10 mouse cellular contexts compared by ENCODE assay signal in genomic region chr19:46490634-46491033, GRCm38 (mm10). TPM values are rescaled to one million over a fixed set of nuclear protein-coding genes. Genes with fewer than 3 reads are reported as not detected.
DNase-seq lines count a peak whose midpoint lies in the region; ATAC-seq lines count a peak whose summit lies in the region.
"Had no signal": no experiment of that assay in that cellular context is flagged by ENCODE, and none has a peak within 500 bp of the region (broad histone marks: within the 10 kb centered on the region; RNA-seq: fewer than 3 reads in every experiment).

No protein-coding gene starts in this region.

- H3K9me3 ChIP-seq in forebrain, embryonic 13.5 days (replicated peaks), result no peaks in the 10 kb centered on the region
- no peaks in the 10 kb centered on the region for H3K9me3 ChIP-seq in forebrain, embryonic 12.5 days
- H3K9me3 ChIP-seq in midbrain, embryonic 10.5 days (replicated peaks), result no peaks in the 10 kb centered on the region
- no peaks in the 10 kb centered on the region for H3K9me3 ChIP-seq in midbrain, embryonic 13.5 days

- 11% methylated on average over 2 of the region's 2 CpGs for WGBS in forebrain, embryonic 13.5 days
- WGBS in forebrain, embryonic 12.5 days, result 9% methylated on average over 2 of the region's 2 CpGs
- WGBS in midbrain, embryonic 10.5 days, result 13% methylated on average over 2 of the region's 2 CpGs
- 5% methylated on average over 2 of the region's 2 CpGs for WGBS in midbrain, embryonic 13.5 days

- H3K27me3 ChIP-seq in forebrain, embryonic 13.5 days, result no peaks in the 10 kb centered on the region
- H3K27me3 ChIP-seq in forebrain, embryonic 12.5 days, result no peaks in the 10 kb centered on the region
- H3K27me3 ChIP-seq in midbrain, embryonic 10.5 days (ENCODE audit: low read depth, poor library complexity, severe bottlenecking), result no peaks in the 10 kb centered on the region
- no peaks in the 10 kb centered on the region for H3K27me3 ChIP-seq in midbrain, embryonic 13.5 days

- ATAC-seq in forebrain, embryonic 13.5 days, result 0 out of 2 replicates have a peak, but pooled peaks have one; percentile 16
- ATAC-seq in forebrain, embryonic 12.5 days (ENCODE audit: low FRiP score), result no peak
- ATAC-seq in midbrain, embryonic 13.5 days, result no peak

- no peak overlapping the region for H3K4me3 ChIP-seq in forebrain, embryonic 13.5 days
- H3K4me3 ChIP-seq in forebrain, embryonic 12.5 days (replicated peaks), result no peak overlapping the region
- no peak overlapping the region for H3K4me3 ChIP-seq in midbrain, embryonic 10.5 days
- H3K4me3 ChIP-seq in midbrain, embryonic 13.5 days (replicated peaks), result no peak overlapping the region

- H3K4me1 ChIP-seq in forebrain, embryonic 13.5 days, result 0 out of 2 replicates have a peak, but pooled peaks cover 6% of the 10 kb centered on the region
- peaks cover 4% of the 10 kb centered on the region; the same call in 1 of the 2 replicates for H3K4me1 ChIP-seq in forebrain, embryonic 12.5 days
- H3K4me1 ChIP-seq in midbrain, embryonic 10.5 days, result peaks cover 25% of the 10 kb centered on the region
- H3K4me1 ChIP-seq in midbrain, embryonic 13.5 days (replicated peaks), result peaks cover 5% of the 10 kb centered on the region

- no peak overlapping the region for H3K4me2 ChIP-seq in forebrain, embryonic 13.5 days
- no peak overlapping the region for H3K4me2 ChIP-seq in forebrain, embryonic 12.5 days
- no peak overlapping the region for H3K4me2 ChIP-seq in midbrain, embryonic 13.5 days (replicated peaks)

- no peak overlapping the region for H3K27ac ChIP-seq in forebrain, embryonic 13.5 days
- no peak overlapping the region for H3K27ac ChIP-seq in forebrain, embryonic 12.5 days
- peak overlapping the region; percentile 72 for H3K27ac ChIP-seq in midbrain, embryonic 10.5 days (replicated peaks)
- no peak overlapping the region for H3K27ac ChIP-seq in midbrain, embryonic 13.5 days
- H3K27ac ChIP-seq: liver, embryonic 14.5 days had no signal

- no peak overlapping the region for H3K9ac ChIP-seq in forebrain, embryonic 13.5 days
- H3K9ac ChIP-seq in forebrain, embryonic 12.5 days, result no peak overlapping the region
- H3K9ac ChIP-seq in midbrain, embryonic 13.5 days (replicated peaks), result no peak overlapping the region
- H3K9ac ChIP-seq: liver, embryonic 14.5 days had no signal

- peaks cover 23% of the 10 kb centered on the region for H3K36me3 ChIP-seq in forebrain, embryonic 13.5 days (ENCODE audit: poor library complexity, severe bottlenecking)
- H3K36me3 ChIP-seq in forebrain, embryonic 12.5 days (replicated peaks), result peaks cover 14% of the 10 kb centered on the region
- peaks cover 26% of the 10 kb centered on the region for H3K36me3 ChIP-seq in midbrain, embryonic 10.5 days
- peaks cover 19% of the 10 kb centered on the region for H3K36me3 ChIP-seq in midbrain, embryonic 13.5 days

- intact Hi-C loops in gastrocnemius, postnatal 14 days (cut with DNase I; ENCODE audit: low total_unique reads), result no loop called here

- no peak for DNase-seq in midbrain, embryonic 10.5 days (ENCODE audit: low spot score)
- DNase-seq in gastrocnemius, postnatal 14 days, result peak; percentile 69
- DNase-seq in mesoderm, embryonic 11.5 days (ENCODE audit: low read depth, low spot score), result peak; percentile 59
- DNase-seq in frontal cortex, postnatal 14 days (ENCODE audit: low spot score in 2 of 2), result no peak
- no peak for DNase-seq in thymus, postnatal 25 days
- DNase-seq: cerebellum, postnatal 25 days had no signal

RNA-seq across cellular contexts. Expression of gene Trim8, which starts 10.9 kb away (rescaled TPM):
- polyA plus RNA-seq in forebrain, embryonic 13.5 days (2015; fragmentation: Nextera tagmentation; extraction: Ambion mirVana), result 22.5 and 22.6 TPM in 2 replicates
- 33.9 and 35.1 TPM in 2 replicates for polyA plus RNA-seq in forebrain, embryonic 12.5 days (2016; fragmentation: Nextera tagmentation; extraction: Ambion mirVana)
- 24.6 and 27.8 TPM in 2 replicates for polyA plus RNA-seq in midbrain, embryonic 10.5 days (2016; fragmentation: Nextera tagmentation; extraction: Ambion mirVana)
- polyA plus RNA-seq in midbrain, embryonic 13.5 days (2015; fragmentation: Nextera tagmentation; extraction: Ambion mirVana), result 27.7 and 33.0 TPM in 2 replicates
- total RNA-seq in gastrocnemius, postnatal 14 days (2021), result 10 to 100 TPM; 20.1 to 23.1 TPM

Comparison
In these comparisons a context has a peak if more than half of its experiments do, and no peak if none do; other contexts are left out.
1. DNase-seq: peak in gastrocnemius, postnatal 14 days (single experiment) and mesoderm, embryonic 11.5 days (single experiment); none in midbrain, embryonic 10.5 days (single experiment), frontal cortex, postnatal 14 days (0 of 2) and thymus, postnatal 25 days (single experiment).